Mouse (Mus musculus) kidney, embryonic 16.5 days (tissue): ENCODE results near the gene Cyp4f40. TPM values are rescaled to one million over a fixed set of nuclear protein-coding genes. Genes with fewer than 3 reads are reported as not detected.
"Not testable (repeated sequence)": the region's sequence is repeated elsewhere in the genome, so short reads cannot be mapped to it uniquely, and the experiment has no call there.

Experiments
- ATAC-seq: fragments of 200-750 bp; cut with Nextera tagmentation; 2 replicates; pipeline ENCODE4 v1.8.0; 2017; ENCODE audit warnings: moderate TSS enrichment; ENCODE audit not compliant: low FRiP score, low TSS enrichment
- H3K27ac ChIP-seq: fragments of 300-500 bp; sonication (generic); 2 replicates; pipeline ENCODE4 v1.5.1; 2014; ENCODE audit warnings: low read length
- H3K27me3 ChIP-seq: fragments of 300-500 bp; sonication (generic); 2 replicates; pipeline ENCODE4 v1.6.1; 2014; ENCODE audit warnings: low read length, control low read depth, mixed read lengths; ENCODE audit not compliant: insufficient read depth
- H3K36me3 ChIP-seq: fragments of 300-500 bp; sonication (generic); 2 replicates; pipeline ENCODE4 v1.6.1; 2014; ENCODE audit warnings: low read length, control low read depth, mixed read lengths; ENCODE audit not compliant: insufficient read depth
- H3K4me1 ChIP-seq: fragments of 300-500 bp; sonication (generic); 2 replicates; pipeline ENCODE4 v1.6.1; 2014; ENCODE audit warnings: low read length, control low read depth, mixed read lengths; ENCODE audit not compliant: insufficient read depth
- H3K4me2 ChIP-seq: fragments of 300-500 bp; sonication (generic); replicated peaks from 2 replicates; pipeline ENCODE4 v1.6.1; 2014; ENCODE audit warnings: low read depth, low read length
- H3K4me3 ChIP-seq: fragments of 300-500 bp; sonication (generic); 2 replicates; pipeline ENCODE4 v1.5.1; 2014; ENCODE audit warnings: mild to moderate bottlenecking, low read length
- H3K9ac ChIP-seq: fragments of 300-500 bp; sonication (generic); replicated peaks from 2 replicates; pipeline ENCODE4 v1.6.1; 2014; ENCODE audit warnings: low read length
- H3K9me3 ChIP-seq: fragments of 300-500 bp; sonication (generic); 2 replicates; pipeline ENCODE4 v1.6.1; 2016; ENCODE audit warnings: low read length, control low read depth
- WGBS: fragments of 180-500 bp; shearing (Covaris S2); extraction: QIAGEN DNeasy Blood & Tissue Kit; methylation state at CpG from one replicate; pipeline ENCODE4 v1.1.7; 2014; 5-methylcytosine and 5-hydroxymethylcytosine counted together
- polyA plus RNA-seq: library from polyadenylated mRNA; unstranded; fragments of >200 nt; fragmentation: Nextera tagmentation; extraction: Ambion mirVana; gene quantifications from 2 replicates; pipeline ENCODE4 v1.2.1, GENCODE M21; 2015

The Cyp4f40 gene
- not detected in 2 replicates for polyA plus RNA-seq

- H3K9ac ChIP-seq, result no peak within 1 kb of the TSS
- WGBS, result 54% methylated on average over 2 of the region's 2 CpGs
- H3K4me1 ChIP-seq, result no peaks in the 10 kb centered on the region
- H3K27ac ChIP-seq, result no peak within 1 kb of the TSS
- no peak within 1 kb of the TSS for H3K4me3 ChIP-seq
- no peak within 1 kb of the TSS for H3K4me2 ChIP-seq
- no peak for ATAC-seq
- H3K9me3 ChIP-seq, result no peaks in the 10 kb centered on the region
- H3K36me3 ChIP-seq, result no peaks in the 10 kb centered on the region
- no peaks in the 10 kb centered on the region for H3K27me3 ChIP-seq
Measured at GRCm38 (mm10) chr17:32658712-32659111, at the start of gene Cyp4f40. TSS of gene Cyp4f40 (plus strand) at chr17:32658900.

GRCm38 (mm10) chr17:32610231-32610630 is 48.5 kb upstream of the Cyp4f40 start:
- not testable (repeated sequence) for H3K4me3 ChIP-seq, H3K9me3 ChIP-seq, H3K36me3 ChIP-seq, H3K9ac ChIP-seq, H3K4me1 ChIP-seq, ATAC-seq, H3K27me3 ChIP-seq, H3K27ac ChIP-seq, H3K4me2 ChIP-seq
- WGBS, result 87% methylated on average over 3 of the region's 3 CpGs

GRCm38 (mm10) chr17:32610896-32611295 is 47.8 kb upstream of the Cyp4f40 start:
- Histone ChIP-seq H3K27me3 (no peaks in the 10 kb centered on the region), H3K36me3 (no peaks in the 10 kb centered on the region), H3K9ac (no peak overlapping the region), H3K4me3 (no peak overlapping the region), H3K4me2 (no peak overlapping the region), H3K9me3 (no peaks in the 10 kb centered on the region), H3K27ac (no peak overlapping the region), H3K4me1 (no peaks in the 10 kb centered on the region)
- WGBS, result 89% methylated on average over 3 of the region's 3 CpGs
- ATAC-seq, result no peak

GRCm38 (mm10) chr17:32612417-32612816 is 46.3 kb upstream of the Cyp4f40 start:
- Histone ChIP-seq H3K27ac (no peak overlapping the region), H3K4me1 (no peaks in the 10 kb centered on the region), H3K4me3 (no peak overlapping the region), H3K9me3 (no peaks in the 10 kb centered on the region), H3K4me2 (no peak overlapping the region), H3K36me3 (no peaks in the 10 kb centered on the region), H3K9ac (no peak overlapping the region), H3K27me3 (no peaks in the 10 kb centered on the region)
- no peak for ATAC-seq
- 78% methylated on average over 3 of the region's 3 CpGs for WGBS

- 74% methylated on average over 1 of the region's 1 CpGs for WGBS
- Histone ChIP-seq H3K4me1 (no peaks in the 10 kb centered on the region), H3K4me3 (no peak overlapping the region), H3K36me3 (no peaks in the 10 kb centered on the region), H3K9ac (no peak overlapping the region), H3K27ac (no peak overlapping the region), H3K27me3 (no peaks in the 10 kb centered on the region), H3K4me2 (no peak overlapping the region), H3K9me3 (peaks cover 13% of the 10 kb centered on the region)
- ATAC-seq, result no peak
Measured at GRCm38 (mm10) chr17:32617252-32617651, 41.4 kb upstream of the Cyp4f40 start.

GRCm38 (mm10) chr17:32621018-32621417 is 37.7 kb upstream of the Cyp4f40 start, which contains the start of gene Cyp4f37:
TSS of gene Cyp4f37 (plus strand) at chr17:32621309.
- H3K27ac ChIP-seq, ATAC-seq, H3K4me1 ChIP-seq, H3K27me3 ChIP-seq, H3K4me2 ChIP-seq, H3K4me3 ChIP-seq, H3K9ac ChIP-seq, H3K36me3 ChIP-seq: not testable (repeated sequence)
- 56% methylated on average over 4 of the region's 4 CpGs for WGBS
- peaks cover 13% of the 10 kb centered on the region for H3K9me3 ChIP-seq

- ATAC-seq, H3K4me2 ChIP-seq, H3K9ac ChIP-seq, H3K27ac ChIP-seq, H3K27me3 ChIP-seq, H3K36me3 ChIP-seq, H3K4me3 ChIP-seq, H3K4me1 ChIP-seq, H3K9me3 ChIP-seq: not testable (repeated sequence)
- WGBS, result 81% methylated on average over 7 of the region's 7 CpGs
Measured at GRCm38 (mm10) chr17:32629726-32630125, 29.0 kb upstream of the Cyp4f40 start.

GRCm38 (mm10) chr17:32631936-32632335 is 26.8 kb upstream of the Cyp4f40 start:
- Histone ChIP-seq H3K4me3 (no peak overlapping the region), H3K9ac (no peak overlapping the region), H3K9me3 (no peaks in the 10 kb centered on the region), H3K4me1 (0 out of 2 replicates have a peak, but pooled peaks cover 4% of the 10 kb centered on the region), H3K27me3 (no peaks in the 10 kb centered on the region), H3K27ac (no peak overlapping the region), H3K4me2 (no peak overlapping the region), H3K36me3 (no peaks in the 10 kb centered on the region)
- WGBS, result 79% methylated on average over 3 of the region's 3 CpGs
- no peak for ATAC-seq

- Histone ChIP-seq H3K4me3 (peak overlapping the region; percentile 41), H3K9ac (peak overlapping the region; percentile 63), H3K4me2 (peak overlapping the region; percentile 57)
- not testable (repeated sequence) for H3K9me3 ChIP-seq, H3K36me3 ChIP-seq, H3K27me3 ChIP-seq, H3K4me1 ChIP-seq, H3K27ac ChIP-seq
- peak; percentile 65; the same call in 1 of the 2 replicates for ATAC-seq
- WGBS, result 88% methylated on average over 9 of the region's 9 CpGs
Measured at GRCm38 (mm10) chr17:32634242-32634971, 24.3 kb upstream of the Cyp4f40 start.

GRCm38 (mm10) chr17:32634972-32635314 is 23.8 kb upstream of the Cyp4f40 start:
- Histone ChIP-seq H3K4me2 (peak overlapping the region; percentile 57), H3K9ac (peak overlapping the region; percentile 63), H3K4me1 (0 out of 2 replicates have a peak, but pooled peaks cover 4% of the 10 kb centered on the region), H3K27ac (no peak overlapping the region), H3K4me3 (peak overlapping the region; percentile 41), H3K9me3 (no peaks in the 10 kb centered on the region), H3K36me3 (no peaks in the 10 kb centered on the region), H3K27me3 (no peaks in the 10 kb centered on the region)
- WGBS, result 3% methylated on average over 17 of the region's 17 CpGs
- ATAC-seq, result peak; percentile 59; the same call in 1 of the 2 replicates
